Mouse (Mus musculus): ENCODE data around the gene Lnx1.

The Lnx1 gene

GRCm38 (mm10) chr5:74602371-74602770, 100.3 kb downstream of the Lnx1 start:
- DNase-seq (ENCODE audit: low spot score in 2 of 2), result no peak

- no peak for DNase-seq (ENCODE audit: low spot score in 2 of 2)
Measured at GRCm38 (mm10) chr5:74601965-74602364, 100.7 kb downstream of the Lnx1 start.

GRCm38 (mm10) chr5:74601171-74601570, 101.5 kb downstream of the Lnx1 start:
- no peak for DNase-seq (ENCODE audit: low spot score in 2 of 2)

GRCm38 (mm10) chr5:74600010-74600409, 102.7 kb downstream of the Lnx1 start:
- no peak for DNase-seq (ENCODE audit: low spot score in 2 of 2)

- no peak for DNase-seq (ENCODE audit: low spot score in 2 of 2)
Measured at GRCm38 (mm10) chr5:74593147-74593546, 109.6 kb downstream of the Lnx1 start.

GRCm38 (mm10) chr5:74591413-74591812, 111.3 kb downstream of the Lnx1 start:
- no peak for DNase-seq (ENCODE audit: low spot score in 2 of 2)

GRCm38 (mm10) chr5:74589133-74589532, 113.6 kb downstream of the Lnx1 start:
- DNase-seq (ENCODE audit: low spot score in 2 of 2), result no peak

- DNase-seq (ENCODE audit: low spot score in 2 of 2), result no peak
Measured at GRCm38 (mm10) chr5:74571767-74572166, 130.9 kb downstream of the Lnx1 start.

- no peak for DNase-seq (ENCODE audit: low spot score in 2 of 2)
Measured at GRCm38 (mm10) chr5:74561151-74561550, 141.6 kb downstream of the Lnx1 start.

GRCm38 (mm10) chr5:74549566-74549965, 153.1 kb downstream of the Lnx1 start:
- no peak for DNase-seq (ENCODE audit: low spot score in 2 of 2)

- DNase-seq (ENCODE audit: low spot score in 2 of 2), result no peak
Measured at GRCm38 (mm10) chr5:74545606-74546005, 157.1 kb downstream of the Lnx1 start.

All from spleen, postnatal 10 days (tissue).